Mouse (Mus musculus) embryonic fibroblast, embryonic 13.5 days (primary cell): ENCODE data around the gene Gm10203.

Experiments
- CTCF ChIP-seq: IDR thresholded peaks from 2 replicates; pipeline ENCODE4 v1.5.1; 2011; ENCODE audit warnings: mild to moderate bottlenecking, control low read depth, low read length, moderate library complexity, borderline replicate concordance; ENCODE audit not compliant: insufficient read depth
- POLR2A ChIP-seq: IDR thresholded peaks from 2 replicates; pipeline ENCODE4 v1.6.1; 2011; ENCODE audit warnings: low read depth, mild to moderate bottlenecking, control low read depth, low read length, moderate library complexity

- TF ChIP-seq POLR2A (no peak), CTCF (no peak)
These were observed 25.3 kb downstream of the Gm10203 start for GRCm38 (mm10) chr6:149155031-149155841.
